Comparison of ENCODE assay signal across 10 mouse cellular contexts in the genomic region with DNA sequence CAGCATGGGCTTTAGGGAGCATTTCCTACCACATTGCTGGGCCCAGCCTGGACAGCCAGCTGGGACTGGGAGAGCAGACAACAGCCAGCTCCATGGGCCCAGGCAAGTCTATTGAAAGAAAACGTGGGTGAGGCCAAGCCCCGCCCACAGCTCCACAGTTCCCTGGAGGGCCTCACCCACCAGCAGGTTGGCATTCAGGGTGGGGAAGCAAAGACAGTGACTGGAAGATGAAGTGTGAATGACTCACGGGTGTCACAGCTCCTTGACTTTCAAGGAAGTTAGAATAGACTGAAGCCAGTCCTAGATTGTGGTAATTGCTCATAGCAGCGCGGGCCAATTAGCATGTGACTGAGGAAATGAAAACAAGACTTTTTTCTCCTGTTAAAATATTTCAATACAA. TPM values are rescaled to one million over a fixed set of nuclear protein-coding genes. Genes with fewer than 3 reads are reported as not detected.
DNase-seq lines count a peak whose midpoint lies in the region; ATAC-seq and TF ChIP-seq lines count a peak whose summit lies in the region.
"Had no signal": no experiment of that assay in that cellular context is flagged by ENCODE, and none has a peak within 500 bp of the region (broad histone marks: within the 10 kb centered on the region; RNA-seq: fewer than 3 reads in every experiment).

No protein-coding gene starts in this region.

- peak; percentile 37 for ATAC-seq in kidney, embryonic 16.5 days (ENCODE audit: low FRiP score, low TSS enrichment)

- H3K79me2 ChIP-seq in MEL (ENCODE audit: control insufficient read depth, insufficient read depth, low read length, poor library complexity), result no peaks in the 10 kb centered on the region

- H3K4me3 ChIP-seq in kidney, embryonic 16.5 days (ENCODE audit: low read length), result no peak overlapping the region
- H3K4me3 ChIP-seq in MEL (ENCODE audit: control insufficient read depth in 1 of 2, insufficient read depth in 1 of 2, low read depth in 2 of 2, low read length in 2 of 2), result no peak overlapping the region
- H3K4me3 ChIP-seq in cerebellum, adult 2 months (replicated peaks; ENCODE audit: insufficient read depth, low read depth, low read length), result no peak overlapping the region

- no peak for TF ChIP-seq POLR2A in MEL (IDR thresholded peaks at IDR 0.05; ENCODE audit: control insufficient read depth in 1 of 2, insufficient read depth in 1 of 2, low read depth in 1 of 2, low read length in 2 of 2, poor library complexity in 1 of 2)
- TF ChIP-seq POLR2A in cerebellum, adult 2 months (IDR thresholded peaks at IDR 0.05; ENCODE audit: borderline replicate concordance, insufficient read depth, low read length), result no peak

- no peak overlapping the region for H3K4me2 ChIP-seq in kidney, embryonic 16.5 days (replicated peaks; ENCODE audit: low read depth, low read length)

- H3K9ac ChIP-seq in kidney, embryonic 16.5 days (replicated peaks; ENCODE audit: low read length), result no peak overlapping the region
- no peak overlapping the region for H3K9ac ChIP-seq in MEL (ENCODE audit: control insufficient read depth, low read depth, low read length, poor library complexity, severe bottlenecking)

- no peak for TF ChIP-seq CTCF in MEL (IDR thresholded peaks at IDR 0.05 in 2 of 3, conservative IDR thresholded peaks at IDR 0.05 in 1 of 3; ENCODE audit: control insufficient read depth in 1 of 3, insufficient read depth in 1 of 3, low read depth in 2 of 3, low read length in 3 of 3, poor library complexity in 1 of 3, severe bottlenecking in 1 of 3)
- no peak for TF ChIP-seq CTCF in cerebellum, adult 2 months (IDR thresholded peaks at IDR 0.05; ENCODE audit: borderline replicate concordance, insufficient read depth, low read depth, low read length)

- DNase-seq in kidney, adult 11 months, result no peak
- peak; percentile 61 for DNase-seq in MEL (ENCODE audit: low read depth, low spot score)
- DNase-seq in frontal cortex, postnatal 10 days (ENCODE audit: low spot score in 2 of 2), result peak; percentile 52 to 66
- DNase-seq in left cerebral cortex, adult 9 months (ENCODE audit: low spot score in 2 of 2), result peak; percentile 72 to 87
- DNase-seq in urinary bladder, postnatal 36 days (ENCODE audit: low spot score in 2 of 2), result peak; percentile 21 to 43
- no peak for DNase-seq in adrenal gland, adult 2 months
- DNase-seq in cerebellum, adult 2 months, result no peak

- 38% methylated on average over 5 of the region's 5 CpGs for WGBS in kidney, embryonic 16.5 days
- WGBS in cerebellum, adult 2 months, result 67% methylated on average over 5 of the region's 5 CpGs

- peak overlapping the region; percentile 65 for H3K27ac ChIP-seq in kidney, embryonic 16.5 days (ENCODE audit: low read length)
- H3K27ac ChIP-seq in MEL (ENCODE audit: control insufficient read depth, low read depth, low read length), result no peak overlapping the region
- no peak overlapping the region for H3K27ac ChIP-seq in cerebellum, adult 2 months (ENCODE audit: insufficient read depth, low read length)

- 0 out of 2 replicates have a peak, but pooled peaks cover 3% of the 10 kb centered on the region for H3K27me3 ChIP-seq in kidney, embryonic 16.5 days (ENCODE audit: insufficient read depth, low read length)
- no peaks in the 10 kb centered on the region; a peak in 2 of 4 replicates for H3K27me3 ChIP-seq in MEL (ENCODE audit: control insufficient read depth in 1 of 2, insufficient read depth in 2 of 2, low read length in 2 of 2)
- H3K27me3 ChIP-seq in cerebellum, adult 2 months (ENCODE audit: control insufficient read depth, insufficient read depth, low read length), result no peaks in the 10 kb centered on the region

- H3K9me3 ChIP-seq in kidney, embryonic 16.5 days (ENCODE audit: low read length), result no peaks in the 10 kb centered on the region
- no peaks in the 10 kb centered on the region for H3K9me3 ChIP-seq in MEL (replicated peaks; ENCODE audit: insufficient read depth, low read length)

- H3K36me3 ChIP-seq in kidney, embryonic 16.5 days (ENCODE audit: insufficient read depth, low read length), result no peaks in the 10 kb centered on the region
- no peaks in the 10 kb centered on the region for H3K36me3 ChIP-seq in MEL (ENCODE audit: control insufficient read depth in 1 of 2, insufficient read depth in 2 of 2, low read length in 2 of 2)

- TF ChIP-seq RAD21 in MEL (IDR thresholded peaks at IDR 0.05; ENCODE audit: low read depth, low read length), result no peak

- peaks cover 26% of the 10 kb centered on the region for H3K4me1 ChIP-seq in kidney, embryonic 16.5 days (ENCODE audit: insufficient read depth, low read length)
- H3K4me1 ChIP-seq in MEL (ENCODE audit: control insufficient read depth in 1 of 2, insufficient read depth in 2 of 2, low read length in 2 of 2), result no peaks in the 10 kb centered on the region
- H3K4me1 ChIP-seq in cerebellum, adult 2 months (ENCODE audit: control insufficient read depth, insufficient read depth, low read length), result peaks cover 12% of the 10 kb centered on the region

- no peak for TF ChIP-seq EP300 in MEL (IDR thresholded peaks at IDR 0.05; ENCODE audit: low read depth in 1 of 2, low read length in 2 of 2)

TF ChIP-seq in MEL, 35 proteins besides CTCF, POLR2A, EP300 and RAD21:
- TF ChIP-seq UBTF (IDR thresholded peaks at IDR 0.05; ENCODE audit: borderline replicate concordance, insufficient read depth, low read depth, low read length), result no peak
- TF ChIP-seq JUND (IDR thresholded peaks at IDR 0.05; ENCODE audit: low read depth, low read length), result no peak
- TF ChIP-seq MYC (IDR thresholded peaks at IDR 0.05; ENCODE audit: low read depth, low read length), result no peak
- no peak for TF ChIP-seq TAL1 (IDR thresholded peaks at IDR 0.05; ENCODE audit: low read length)
- TF ChIP-seq ZNF384 (IDR thresholded peaks at IDR 0.05; ENCODE audit: low read depth, low read length), result no peak
- no peak for TF ChIP-seq ZKSCAN1 (IDR thresholded peaks at IDR 0.05; ENCODE audit: low read depth, low read length)
- no peak for TF ChIP-seq MXI1 (IDR thresholded peaks at IDR 0.05; ENCODE audit: low read depth, low read length)
- no peak for TF ChIP-seq CHD2 (IDR thresholded peaks at IDR 0.05; ENCODE audit: low read length)
- TF ChIP-seq USF1 (IDR thresholded peaks at IDR 0.05; ENCODE audit: low read depth, low read length), result no peak
- TF ChIP-seq MEF2A (IDR thresholded peaks at IDR 0.05; ENCODE audit: extremely low read depth, insufficient replicate concordance, low read depth, low read length, poor library complexity, severe bottlenecking), result no peak
- no peak for TF ChIP-seq SIN3A (IDR thresholded peaks at IDR 0.05; ENCODE audit: low read length)
- no peak for TF ChIP-seq GATA1 (IDR thresholded peaks at IDR 0.05; ENCODE audit: low read depth, low read length)
- TF ChIP-seq CHD1 (IDR thresholded peaks at IDR 0.05; ENCODE audit: low read depth, low read length), result no peak
- TF ChIP-seq HCFC1 (IDR thresholded peaks at IDR 0.05; ENCODE audit: low read depth, low read length), result no peak
- TF ChIP-seq MAZ (IDR thresholded peaks at IDR 0.05; ENCODE audit: low read depth, low read length), result no peak
- no peak for TF ChIP-seq POLR2AphosphoS5 (IDR thresholded peaks at IDR 0.05; ENCODE audit: borderline replicate concordance, low read depth, low read length)

RNA-seq across cellular contexts. Expression of a gene that starts 22.6 kb away (rescaled TPM):
- not detected in 2 replicates for polyA plus RNA-seq in kidney, embryonic 16.5 days (2015; fragmentation: Nextera tagmentation; extraction: Ambion mirVana)
- total RNA-seq in MEL (2012; rRNA removed), result not detected in 2 replicates
- polyA plus RNA-seq in MEL (2012; ENCODE audit: insufficient read depth in 1 of 2, insufficient read length in 2 of 2, low read depth in 1 of 2, low replicate concordance in 2 of 2, missing spikeins in 1 of 2), result not detected
- total RNA-seq in adrenal gland, adult 2 months (2021), result not detected
- not detected in 2 replicates for polyA plus RNA-seq in adrenal gland, adult 2 months (2012; rRNA removed)
- polyA plus RNA-seq in cerebellum, adult 2 months (2012; rRNA removed), result not detected in 2 replicates
- total RNA-seq: layer of hippocampus, adult 18-20 months; neutrophil, adult 5-6 weeks had no signal

RNA-seq across cellular contexts. Expression of a gene that starts 39.9 kb away (rescaled TPM):
- 8.9 and 11.6 TPM in 2 replicates for polyA plus RNA-seq in kidney, embryonic 16.5 days (2015; fragmentation: Nextera tagmentation; extraction: Ambion mirVana)
- total RNA-seq in MEL (2012; rRNA removed), result 9.1 and 9.6 TPM in 2 replicates
- polyA plus RNA-seq in MEL (2012; ENCODE audit: insufficient read depth in 1 of 2, insufficient read length in 2 of 2, low read depth in 1 of 2, low replicate concordance in 2 of 2, missing spikeins in 1 of 2), result 10 to 100 TPM in 1 of 2 experiments, not detected in 1; 33.2 TPM
- total RNA-seq in adrenal gland, adult 2 months (2021), result 10 to 100 TPM; 23.3 to 23.8 TPM
- polyA plus RNA-seq in adrenal gland, adult 2 months (2012; rRNA removed), result 182 and 191 TPM in 2 replicates
- 74.0 and 85.3 TPM in 2 replicates for polyA plus RNA-seq in cerebellum, adult 2 months (2012; rRNA removed)

RNA-seq across cellular contexts. Expression of a gene that starts 53.4 kb away (rescaled TPM):
- polyA plus RNA-seq in kidney, embryonic 16.5 days (2015; fragmentation: Nextera tagmentation; extraction: Ambion mirVana), result 117 and 119 TPM in 2 replicates
- 132 and 178 TPM in 2 replicates for total RNA-seq in MEL (2012; rRNA removed)
- polyA plus RNA-seq in MEL (2012; ENCODE audit: insufficient read depth in 1 of 2, insufficient read length in 2 of 2, low read depth in 1 of 2, low replicate concordance in 2 of 2, missing spikeins in 1 of 2), result 100 to 1,000 TPM in 1 of 2 experiments, not detected in 1; 185 TPM
- total RNA-seq in adrenal gland, adult 2 months (2021), result 10 to 100 TPM; 53.2 to 55.5 TPM
- 32.8 and 45.4 TPM in 2 replicates for polyA plus RNA-seq in adrenal gland, adult 2 months (2012; rRNA removed)
- 96.0 and 99.5 TPM in 2 replicates for polyA plus RNA-seq in cerebellum, adult 2 months (2012; rRNA removed)

RNA-seq across cellular contexts. Expression of a gene that starts 53.5 kb away (rescaled TPM):
- polyA plus RNA-seq in kidney, embryonic 16.5 days (2015; fragmentation: Nextera tagmentation; extraction: Ambion mirVana), result 508 and 585 TPM in 2 replicates
- 420 and 440 TPM in 2 replicates for total RNA-seq in MEL (2012; rRNA removed)
- 100 to 1,000 TPM; 162 to 681 TPM for polyA plus RNA-seq in MEL (2012; ENCODE audit: insufficient read depth in 1 of 2, insufficient read length in 2 of 2, low read depth in 1 of 2, low replicate concordance in 2 of 2, missing spikeins in 1 of 2)
- 100 to 1,000 TPM; 139 to 162 TPM for total RNA-seq in adrenal gland, adult 2 months (2021)
- 141 and 175 TPM in 2 replicates for polyA plus RNA-seq in adrenal gland, adult 2 months (2012; rRNA removed)
- 96.2 and 104 TPM in 2 replicates for polyA plus RNA-seq in cerebellum, adult 2 months (2012; rRNA removed)

Comparison
In these comparisons a context has a peak if more than half of its experiments do, and no peak if none do; other contexts are left out.
1. DNase-seq: peak in MEL (single experiment), frontal cortex, postnatal 10 days (2 of 2), left cerebral cortex, adult 9 months (2 of 2) and urinary bladder, postnatal 36 days (2 of 2); none in kidney, adult 11 months (single experiment), adrenal gland, adult 2 months (single experiment) and cerebellum, adult 2 months (0 of 2).